Mouse (Mus musculus) testis, adult 2 months (tissue): ENCODE measurements around the gene Fam193b. TPM values are rescaled to one million over a fixed set of nuclear protein-coding genes. Genes with fewer than 3 reads are reported as not detected.

Experiments
- H3K27ac ChIP-seq: fragments of 200-500 bp; 2 replicates; pipeline ENCODE4 v1.5.1; 2012; ENCODE audit warnings: low read depth, low read length; ENCODE audit not compliant: control insufficient read depth, insufficient read depth
- H3K27me3 ChIP-seq: fragments of 200-500 bp; 2 replicates; pipeline ENCODE4 v1.6.1; 2012; ENCODE audit warnings: mild to moderate bottlenecking, low read length, moderate library complexity; ENCODE audit not compliant: control insufficient read depth, insufficient read depth
- H3K36me3 ChIP-seq: fragments of 200-500 bp; 2 replicates; pipeline ENCODE4 v1.6.1; 2012; ENCODE audit warnings: mild to moderate bottlenecking, low read length; ENCODE audit not compliant: control insufficient read depth, insufficient read depth
- H3K4me1 ChIP-seq: fragments of 200-500 bp; 2 replicates; pipeline ENCODE4 v1.6.1; 2012; ENCODE audit warnings: low read length; ENCODE audit not compliant: control insufficient read depth, insufficient read depth
- H3K4me3 ChIP-seq: fragments of 200-500 bp; 2 replicates; pipeline ENCODE4 v1.5.1; 2012; ENCODE audit warnings: low read depth, mild to moderate bottlenecking, low read length, moderate library complexity, mixed read lengths; ENCODE audit not compliant: control insufficient read depth
- CTCF ChIP-seq: fragments of 200-500 bp; IDR thresholded peaks from 2 replicates; pipeline ENCODE4 v1.5.1; 2012; ENCODE audit warnings: low read depth, mild to moderate bottlenecking, inconsistent platforms, low read length, moderate library complexity; ENCODE audit not compliant: control insufficient read depth, insufficient read depth, insufficient replicate concordance
- POLR2A ChIP-seq: fragments of 200-500 bp; IDR thresholded peaks from 2 replicates; pipeline ENCODE4 v1.6.1; 2012; ENCODE audit warnings: low read depth, mild to moderate bottlenecking, inconsistent platforms, low read length, moderate library complexity; ENCODE audit not compliant: control insufficient read depth
- polyA plus RNA-seq: library from polyadenylated mRNA; depleted of rRNA; stranded (reverse); fragments of >200 nt; gene quantifications from 2 replicates; pipeline ENCODE4 v1.2.3, GENCODE M21; 2012

The Fam193b gene
- polyA plus RNA-seq, 1 experiment = 28.8 TPM

DNA sequence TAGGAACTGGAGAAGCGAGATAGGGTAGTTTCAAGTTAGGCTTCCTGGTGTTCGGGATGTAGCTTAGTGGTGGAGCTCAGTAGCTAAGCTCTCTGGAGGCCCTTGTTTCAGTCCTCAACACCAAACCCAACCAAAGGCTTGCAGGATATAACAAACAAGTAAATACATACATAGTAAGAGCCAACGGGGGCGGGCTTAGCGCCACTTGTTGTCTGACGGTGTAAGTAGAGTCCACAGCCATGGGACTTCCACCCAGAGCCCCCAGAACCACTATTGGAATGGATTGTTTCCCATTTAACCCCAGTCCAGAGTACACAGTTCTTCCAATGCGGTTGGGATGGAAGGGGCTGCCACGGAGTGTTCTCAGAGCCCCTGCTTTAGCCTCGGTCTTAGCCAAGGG is 57.1 kb downstream of the Fam193b start:
- H3K27ac ChIP-seq = no peak overlapping the region
- H3K4me1 ChIP-seq = peaks cover 27% of the 10 kb centered on the region
- TF ChIP-seq CTCF = no peak
- TF ChIP-seq POLR2A = no peak
- H3K36me3 ChIP-seq = no peaks in the 10 kb centered on the region
- H3K27me3 ChIP-seq = no peaks in the 10 kb centered on the region
- no peak overlapping the region for H3K4me3 ChIP-seq

DNA sequence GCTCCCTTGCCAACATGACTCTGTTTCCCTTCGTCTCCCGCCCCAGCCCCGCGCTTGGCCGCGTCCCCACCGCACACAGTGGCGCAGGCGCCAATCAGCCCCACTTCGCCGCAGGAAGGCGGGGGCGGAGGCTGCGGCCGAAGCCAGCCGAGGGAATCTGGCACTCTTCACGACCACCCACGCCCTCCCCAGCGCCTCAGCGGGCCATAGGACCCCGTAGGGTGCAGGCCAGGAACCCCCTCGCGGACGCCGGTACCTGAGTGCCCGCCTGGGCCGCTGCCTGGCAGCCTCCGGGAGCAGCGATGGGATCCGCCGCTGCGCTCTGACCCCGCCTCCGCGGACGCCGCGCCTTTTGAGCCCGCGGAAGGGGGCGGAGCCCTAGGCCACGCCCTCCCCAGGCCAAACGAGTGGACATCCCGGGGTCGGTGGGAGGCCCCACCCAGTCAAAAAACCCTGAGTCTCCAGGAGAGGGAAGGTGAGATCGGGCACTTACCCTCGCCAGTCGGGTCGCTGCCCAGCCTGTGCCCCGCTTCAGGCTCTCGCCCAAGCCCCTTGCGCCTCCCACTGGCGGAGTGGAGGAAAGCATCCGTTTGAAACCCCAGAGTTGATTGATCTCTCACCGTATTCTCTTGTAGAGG is 57.7 kb downstream of the Fam193b start, which contains the start of gene Pdlim7:
TSS of gene Pdlim7 (minus strand) at position 566 of the 638 bp plus-strand sequence.
- Histone ChIP-seq H3K4me1 (peaks cover 27% of the 10 kb centered on the region), H3K4me3 (peak within 1 kb of the TSS; percentile 88), H3K27ac (peak within 1 kb of the TSS; percentile 66), H3K36me3 (no peaks in the 10 kb centered on the region), H3K27me3 (no peaks in the 10 kb centered on the region)
- TF ChIP-seq POLR2A = peak; percentile 86
- TF ChIP-seq CTCF = peak; percentile 75

DNA sequence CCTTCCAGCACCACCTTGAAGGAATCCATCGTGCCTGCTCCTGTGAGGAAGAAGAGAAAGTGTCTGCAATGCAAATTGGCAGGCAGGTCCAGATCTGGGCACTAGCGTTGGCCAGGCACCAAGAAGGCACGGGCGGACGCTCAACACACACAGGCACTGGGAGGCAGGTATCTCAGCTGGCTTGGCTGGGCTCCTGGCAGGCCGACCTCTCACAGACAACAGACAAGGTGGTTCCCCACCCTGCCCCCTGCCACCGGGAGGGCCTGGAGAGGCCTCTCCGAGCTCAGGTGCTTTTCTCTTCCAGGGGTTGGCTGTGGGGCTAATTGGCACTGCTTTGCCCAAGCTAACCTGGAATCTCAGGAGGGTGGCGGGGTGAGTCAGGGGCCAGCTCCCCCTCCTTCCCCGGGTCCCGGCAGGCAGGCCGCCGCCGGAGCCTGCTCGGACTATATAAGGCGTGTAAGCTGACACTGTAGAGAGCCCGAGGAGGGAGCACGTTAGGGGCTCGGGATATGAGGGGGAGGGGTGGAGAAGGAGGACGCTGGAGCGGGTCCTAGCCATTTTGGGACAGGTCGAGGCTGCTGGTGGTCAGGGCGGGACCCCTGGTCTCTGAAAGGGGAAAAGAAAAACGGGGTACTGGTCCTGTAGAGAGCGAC is 58.4 kb downstream of the Fam193b start:
- H3K36me3 ChIP-seq = no peaks in the 10 kb centered on the region
- H3K27ac ChIP-seq = peak overlapping the region; percentile 66
- TF ChIP-seq CTCF (no peak), POLR2A (no peak)
- peak overlapping the region; percentile 88 for H3K4me3 ChIP-seq
- peaks cover 27% of the 10 kb centered on the region for H3K4me1 ChIP-seq
- H3K27me3 ChIP-seq = no peaks in the 10 kb centered on the region

DNA sequence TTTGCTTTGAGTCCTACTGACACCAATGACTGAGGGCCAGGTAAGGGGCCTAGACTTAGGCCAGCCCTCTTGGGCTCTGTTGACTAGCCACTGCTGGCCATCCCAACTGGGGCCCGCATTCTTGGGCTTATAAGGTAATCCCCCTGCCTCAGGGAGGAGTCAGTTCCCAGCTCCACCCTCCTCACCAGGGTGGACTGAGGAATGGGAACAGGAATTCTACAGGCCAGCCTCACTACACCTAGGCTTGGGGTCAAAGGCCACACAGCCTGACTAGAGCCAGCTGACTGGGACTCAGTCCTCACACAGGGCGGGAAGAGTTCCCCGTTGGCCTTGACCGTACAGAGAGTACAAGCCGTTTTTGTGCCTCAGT is 59.4 kb downstream of the Fam193b start:
- H3K27me3 ChIP-seq = no peaks in the 10 kb centered on the region
- no peak for TF ChIP-seq POLR2A
- TF ChIP-seq CTCF = no peak
- H3K36me3 ChIP-seq = no peaks in the 10 kb centered on the region

DNA sequence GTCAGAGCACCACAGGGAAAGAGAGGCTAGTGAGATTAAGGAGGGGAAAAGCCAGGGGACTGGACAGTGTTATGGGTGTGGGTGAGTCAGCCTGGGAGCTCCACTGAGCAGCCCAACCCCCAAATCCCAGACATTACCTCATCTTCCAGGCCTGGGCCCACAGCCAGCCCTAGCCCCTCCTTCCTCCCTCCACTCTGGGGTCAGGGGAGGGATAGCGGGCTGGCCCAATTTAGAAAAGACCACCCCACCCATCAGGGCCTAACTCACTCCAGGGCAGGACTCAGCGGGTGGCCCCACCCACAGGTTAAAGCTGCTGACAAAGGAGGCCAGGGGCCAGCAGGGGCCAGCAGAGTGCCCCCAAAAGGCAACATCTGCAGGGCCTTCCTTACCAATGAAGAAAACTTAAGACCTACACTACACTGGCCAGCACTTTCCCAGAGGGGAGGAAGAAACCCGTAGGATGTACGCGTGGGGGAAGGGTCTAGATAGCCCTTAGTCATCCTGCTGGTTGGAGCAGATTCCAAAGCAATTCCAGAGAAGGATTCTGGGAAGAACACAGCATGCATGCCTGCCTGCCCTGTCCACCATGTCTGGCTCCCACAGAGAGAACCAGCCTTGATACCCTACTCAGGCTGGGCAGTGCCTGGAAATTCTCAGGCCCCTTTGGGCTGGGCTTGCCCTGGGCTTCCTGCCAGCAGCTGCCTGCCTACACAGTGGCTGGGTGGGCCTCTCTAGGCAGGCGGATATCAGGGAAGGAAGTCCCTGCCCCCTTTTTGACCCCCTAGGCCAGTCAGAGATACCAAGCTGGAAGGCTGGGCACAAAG is 60.0 kb downstream of the Fam193b start:
- H3K27ac ChIP-seq = peak overlapping the region; percentile 40
- H3K4me3 ChIP-seq = no peak overlapping the region
- TF ChIP-seq POLR2A = no peak
- TF ChIP-seq CTCF = no peak
- no peaks in the 10 kb centered on the region for H3K36me3 ChIP-seq
- peaks cover 27% of the 10 kb centered on the region for H3K4me1 ChIP-seq
- no peaks in the 10 kb centered on the region for H3K27me3 ChIP-seq

More for the DNA sequence above, 59.4 kb downstream of the Fam193b start:
- Histone ChIP-seq H3K4me3 (no peak overlapping the region), H3K4me1 (peaks cover 27% of the 10 kb centered on the region), H3K27ac (peak overlapping the region; percentile 40; the same call in 1 of the 2 replicates)

DNA sequence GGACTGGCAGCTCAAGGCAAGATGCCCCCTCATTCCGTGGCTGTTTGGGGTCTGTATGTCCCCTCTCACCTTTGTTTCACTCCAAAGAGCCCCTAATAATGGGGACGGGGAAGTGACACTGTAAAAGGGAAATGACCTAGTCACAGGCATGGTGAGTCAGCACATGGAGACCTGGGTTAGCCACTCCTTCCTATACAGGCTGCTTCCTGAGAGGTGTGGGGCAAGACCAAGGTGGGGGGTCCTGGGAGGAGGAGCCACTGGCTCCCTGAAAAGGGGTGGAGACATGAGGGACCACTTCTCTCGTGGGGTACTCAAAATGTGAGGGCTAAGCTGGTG is 60.6 kb downstream of the Fam193b start:
- H3K4me3 ChIP-seq = no peak overlapping the region
- TF ChIP-seq CTCF (no peak), POLR2A (no peak)
- H3K27ac ChIP-seq = no peak overlapping the region
- H3K27me3 ChIP-seq = no peaks in the 10 kb centered on the region
- no peaks in the 10 kb centered on the region for H3K36me3 ChIP-seq
- H3K4me1 ChIP-seq = peaks cover 27% of the 10 kb centered on the region

DNA sequence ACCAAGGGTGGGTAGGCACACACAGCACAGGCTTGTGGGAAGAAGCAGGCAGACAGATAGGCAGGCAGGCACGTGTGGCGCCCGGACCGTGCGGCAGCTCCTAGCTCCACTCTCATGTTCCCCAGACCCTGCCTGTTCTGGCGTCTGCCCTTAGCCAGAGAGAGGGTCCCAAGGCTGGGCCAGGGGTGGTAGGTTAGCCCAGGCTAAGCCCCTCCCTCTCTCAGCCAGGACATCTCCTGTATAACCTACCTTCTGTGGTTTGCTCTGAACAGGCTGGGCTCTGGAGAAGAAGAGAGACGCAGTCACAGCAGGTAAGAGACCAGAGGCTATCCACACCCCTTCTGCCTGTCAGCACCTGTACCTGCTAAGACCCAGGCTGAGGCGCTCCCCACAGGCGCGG is 62.4 kb downstream of the Fam193b start:
- H3K4me1 ChIP-seq = peaks cover 24% of the 10 kb centered on the region
- H3K36me3 ChIP-seq = no peaks in the 10 kb centered on the region
- H3K27me3 ChIP-seq = no peaks in the 10 kb centered on the region
- no peak overlapping the region for H3K4me3 ChIP-seq
- H3K27ac ChIP-seq = no peak overlapping the region
- TF ChIP-seq CTCF (no peak), POLR2A (no peak)
